Mouse (Mus musculus) adrenal gland, postnatal 36 days (tissue): ENCODE measurements at regions not wholly inside any gene's neighbourhood (a gene's known extent, or its start where the extent isn't known, plus 50 kb on each side); places are given as distances from the start of the nearest gene placed in this dataset.
A peak's percentile ranks its signal among the peaks of the same experiment; 100 is the strongest.

Experiments
- DNase-seq, 2 experiments: peaks; one replicate each; pipeline ENCODE4 v3.0.0; 2021; ENCODE audit warnings: mixed read lengths in 1 of 2

- peak; percentile 94 for DNase-seq
These were observed 50.9 kb upstream of the Eef2kmt start for GRCm38 (mm10) chr16:5306588-5307248.
